Mouse (Mus musculus): Measurements from ENCODE around the gene Clptm1.

DNA sequence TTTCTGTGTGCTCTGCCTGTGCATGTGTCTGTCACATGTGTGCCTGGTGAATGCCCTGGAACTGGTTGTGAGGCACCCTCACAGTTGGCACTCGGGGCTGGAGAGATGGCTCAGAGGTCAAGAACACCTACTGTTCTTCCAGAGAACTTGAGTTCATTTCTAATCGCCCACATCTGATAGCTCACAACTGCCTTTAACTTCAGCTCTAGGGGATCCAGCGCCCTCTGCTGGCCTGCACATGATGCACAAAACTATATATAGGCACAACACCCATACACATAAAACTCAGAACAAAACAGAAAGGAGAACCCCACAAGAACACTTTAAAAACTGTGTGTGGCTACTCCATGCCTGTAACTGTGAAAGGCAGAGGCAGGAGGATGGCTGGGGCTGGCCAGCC, 75.6 kb downstream of the Clptm1 start:
- TF ChIP-seq CTCF (IDR thresholded peaks at IDR 0.05; ENCODE audit: control insufficient read depth, insufficient read depth, insufficient read length) (no peak), MAX (IDR thresholded peaks at IDR 0.05) (no peak), CEBPB (IDR thresholded peaks at IDR 0.05; ENCODE audit: low read depth) (no peak)

Measured in C2C12 (cell line).